Mouse (Mus musculus) neural tube, embryonic 15.5 days (tissue): ENCODE results near the gene Cdhr3. TPM values are rescaled to one million over a fixed set of nuclear protein-coding genes. Genes with fewer than 3 reads are reported as not detected.

ENCODE experiments used
- ATAC-seq: fragments of 200-750 bp; cut with Nextera tagmentation; 2 replicates; pipeline ENCODE4 v1.8.0; 2017; ENCODE audit warnings: mild to moderate bottlenecking, moderate TSS enrichment, moderate library complexity; ENCODE audit not compliant: low FRiP score
- H3K27ac ChIP-seq: fragments of 300-500 bp; sonication (generic); replicated peaks from 2 replicates; pipeline ENCODE4 v1.5.1; 2015; ENCODE audit warnings: mild to moderate bottlenecking, inconsistent platforms
- H3K27me3 ChIP-seq: fragments of 300-500 bp; sonication (generic); replicated peaks from 2 replicates; pipeline ENCODE4 v1.6.1; 2015; ENCODE audit warnings: inconsistent platforms
- H3K36me3 ChIP-seq: fragments of 300-500 bp; sonication (generic); 2 replicates; pipeline ENCODE4 v1.6.1; 2015; ENCODE audit warnings: inconsistent platforms
- H3K4me1 ChIP-seq: fragments of 300-500 bp; sonication (generic); 2 replicates; pipeline ENCODE4 v1.6.1; 2015; ENCODE audit warnings: inconsistent platforms
- H3K4me2 ChIP-seq: fragments of 300-500 bp; sonication (generic); 2 replicates; pipeline ENCODE4 v1.6.1; 2015; ENCODE audit warnings: inconsistent platforms, mild to moderate bottlenecking, moderate library complexity
- H3K4me3 ChIP-seq: fragments of 300-500 bp; sonication (generic); replicated peaks from 2 replicates; pipeline ENCODE4 v1.5.1; 2015; ENCODE audit warnings: mild to moderate bottlenecking, inconsistent platforms
- H3K9ac ChIP-seq: fragments of 300-500 bp; sonication (generic); replicated peaks from 2 replicates; pipeline ENCODE4 v1.6.1; 2015; ENCODE audit warnings: mild to moderate bottlenecking, inconsistent platforms
- H3K9me3 ChIP-seq: fragments of 300-500 bp; sonication (generic); replicated peaks from 2 replicates; pipeline ENCODE4 v1.6.1; 2016; ENCODE audit warnings: inconsistent platforms
- WGBS: fragments of 180-500 bp; shearing (Covaris S2); methylation state at CpG from one replicate; pipeline ENCODE4 v1.1.7; 2015; ENCODE audit warnings: mixed read lengths; 5-methylcytosine and 5-hydroxymethylcytosine counted together
- microRNA-seq: library from miRNA; unstranded; fragments of <30 nt; microRNA quantifications from one replicate; pipeline ENCODE4, GENCODE M21; 2017
- polyA plus RNA-seq: library from polyadenylated mRNA; unstranded; fragments of >200 nt; fragmentation: Nextera tagmentation; extraction: Ambion mirVana; gene quantifications from 2 replicates; pipeline ENCODE4 v1.2.1, GENCODE M21; 2015

Gene Cdhr3
- polyA plus RNA-seq, 1 experiment from 2014 or later: 0.18 TPM

DNA sequence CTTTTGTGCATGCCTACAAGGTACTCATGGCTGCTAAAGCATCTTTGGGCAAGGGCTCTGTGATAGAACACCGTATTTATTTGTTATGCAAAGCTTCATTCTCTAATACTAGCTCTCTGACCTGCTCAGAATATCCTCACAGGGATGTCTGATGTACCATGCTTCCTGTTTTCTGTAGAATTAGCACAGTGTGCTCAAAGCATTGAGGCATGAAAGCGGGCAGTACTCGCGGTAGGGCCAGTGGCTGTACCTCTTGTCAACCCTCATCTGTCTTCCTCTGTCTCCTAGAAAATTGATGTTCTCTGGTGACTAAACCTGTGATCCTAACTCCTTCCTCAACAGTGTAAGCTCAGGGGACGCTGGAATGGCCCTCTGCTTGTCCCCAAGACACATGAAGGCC lies 98.6 kb downstream of the Cdhr3 start:
- WGBS: 74% methylated on average over 5 of the region's 5 CpGs
- Histone ChIP-seq H3K27ac (no peak overlapping the region), H3K4me1 (no peaks in the 10 kb centered on the region), H3K36me3 (no peaks in the 10 kb centered on the region), H3K4me2 (no peak overlapping the region), H3K9me3 (no peaks in the 10 kb centered on the region), H3K27me3 (no peaks in the 10 kb centered on the region), H3K4me3 (no peak overlapping the region), H3K9ac (no peak overlapping the region)
- ATAC-seq: no peak

DNA sequence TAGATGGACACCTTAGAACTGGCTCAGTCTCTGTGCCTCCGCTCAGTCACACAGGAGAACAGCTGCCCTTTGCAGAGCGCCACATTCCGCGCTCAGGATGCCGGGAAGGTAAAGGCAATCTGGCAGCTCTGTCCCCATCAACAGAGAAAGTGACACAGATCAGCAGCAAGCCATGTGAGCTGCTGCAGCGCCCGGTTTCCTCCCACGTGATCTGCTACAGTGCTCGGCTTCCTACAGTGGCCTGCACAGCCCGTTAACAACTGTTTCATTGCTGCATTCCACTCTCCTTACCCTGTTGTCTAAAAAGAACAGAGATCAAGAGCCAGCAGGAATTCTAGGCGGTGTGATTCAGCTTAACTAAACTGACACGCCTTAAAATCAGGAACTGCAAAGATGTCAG lies 102.9 kb downstream of the Cdhr3 start:
- Histone ChIP-seq H3K27me3 (no peaks in the 10 kb centered on the region), H3K4me3 (no peak overlapping the region), H3K4me2 (no peak overlapping the region), H3K4me1 (no peaks in the 10 kb centered on the region), H3K9ac (no peak overlapping the region), H3K36me3 (no peaks in the 10 kb centered on the region), H3K27ac (no peak overlapping the region), H3K9me3 (no peaks in the 10 kb centered on the region)
- 65% methylated on average over 12 of the region's 12 CpGs for WGBS
- no peak for ATAC-seq

DNA sequence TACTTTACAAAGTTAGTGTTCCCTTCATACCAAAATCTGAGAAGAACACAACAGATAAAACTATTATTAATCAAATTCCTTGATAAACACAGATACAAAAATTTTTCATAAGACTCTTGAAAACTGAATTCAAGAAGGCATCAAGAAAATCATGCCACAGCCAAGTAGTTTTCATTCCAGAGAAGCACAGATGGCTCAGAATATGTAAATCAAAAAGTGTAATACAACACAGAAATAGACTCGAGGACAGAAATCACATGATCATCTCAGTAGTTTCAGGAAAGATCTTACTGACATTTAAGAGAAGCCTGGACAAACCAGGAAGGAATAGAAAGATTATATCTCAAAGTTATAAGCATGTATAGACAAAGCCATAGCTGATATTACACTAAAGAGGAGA lies 106.4 kb downstream of the Cdhr3 start:
- Histone ChIP-seq H3K9me3 (no peaks in the 10 kb centered on the region), H3K9ac (no peak overlapping the region), H3K36me3 (no peaks in the 10 kb centered on the region), H3K27ac (no peak overlapping the region), H3K4me2 (no peak overlapping the region), H3K27me3 (no peaks in the 10 kb centered on the region), H3K4me3 (no peak overlapping the region), H3K4me1 (no peaks in the 10 kb centered on the region)
- WGBS: 66% methylated on average over 1 of the region's 1 CpGs
- no peak for ATAC-seq

Small RNAs within 50 kb of the gene (microRNA-seq; reads per million reads assigned to microRNA genes)
- gene Gm22904: not detected

Other genes starting within 250 kb of the Cdhr3 start
- 39.2 and 57.1 TPM in 2 replicates for gene Sypl, start 139.0 kb downstream of the Cdhr3 start, polyA plus RNA-seq
- gene Atxn7l1, start 54.8 kb upstream of the Cdhr3 start, polyA plus RNA-seq: 19.4 and 27.7 TPM in 2 replicates